Mouse (Mus musculus) erythroblast, adult 5-6 weeks (primary cell): ENCODE results near the gene Nos1ap. TPM values are rescaled to one million over a fixed set of nuclear protein-coding genes. Genes with fewer than 3 reads are reported as not detected.

Source experiments
- ATAC-seq: replicated peaks from 2 replicates; pipeline ENCODE4 v1.8.0; 2016; ENCODE audit warnings: moderate number of reproducible peaks, mild to moderate bottlenecking, moderate TSS enrichment, inconsistent platforms; ENCODE audit not compliant: poor library complexity, low FRiP score, severe bottlenecking
- total RNA-seq, 2 experiments: library from RNA; stranded (forward) in 1 of 2; stranded (reverse) in 1 of 2; fragments of 150-400 nt in 1 of 2; fragments of 200-764, 138-1000 nt in 1 of 2; gene quantifications; 2 replicates each; pipeline versions ENCODE4 v1.2.3 to v1.2.4; 2015 to 2017; ENCODE audit warnings: low replicate concordance in 2 of 2

Nos1ap gene
- 23.4 and 25.4 TPM in 2 replicates for total RNA-seq (2015; ENCODE audit: low replicate concordance)
- 22.6 and 26.9 TPM in 2 replicates for total RNA-seq (2017; ENCODE audit: low replicate concordance)

- ATAC-seq = peak; percentile 92
These were observed at the start of gene Nos1ap for GRCm38 (mm10) chr1:170589219-170590040. TSS of gene Nos1ap (minus strand) at chr1:170589861.

- no peak for ATAC-seq
These were observed 49.3 kb upstream of the Nos1ap start for GRCm38 (mm10) chr1:170638941-170639340.

- no peak for ATAC-seq
These were observed 43.2 kb upstream of the Nos1ap start for GRCm38 (mm10) chr1:170632856-170633255.

GRCm38 (mm10) chr1:170632385-170632784 is 42.7 kb upstream of the Nos1ap start:
- peak; percentile 96 for ATAC-seq

- no peak for ATAC-seq
These were observed 41.9 kb upstream of the Nos1ap start for GRCm38 (mm10) chr1:170631571-170631970.

- peak; percentile 77 for ATAC-seq
These were observed 40.8 kb upstream of the Nos1ap start for GRCm38 (mm10) chr1:170630489-170630888.

GRCm38 (mm10) chr1:170623432-170623831 is 33.8 kb upstream of the Nos1ap start:
- peak; percentile 40; the same call in 1 of the 2 replicates for ATAC-seq

- ATAC-seq = peak; percentile 98
These were observed 33.3 kb upstream of the Nos1ap start for GRCm38 (mm10) chr1:170622934-170623333.

- ATAC-seq = no peak
These were observed 30.2 kb upstream of the Nos1ap start for GRCm38 (mm10) chr1:170619686-170620374.

GRCm38 (mm10) chr1:170612968-170613872 is 23.6 kb upstream of the Nos1ap start:
- peak; percentile 57 for ATAC-seq

GRCm38 (mm10) chr1:170611631-170612030 is 22.0 kb upstream of the Nos1ap start:
- ATAC-seq = no peak

GRCm38 (mm10) chr1:170610695-170611094 is 21.0 kb upstream of the Nos1ap start:
- peak; percentile 44 for ATAC-seq

- peak; percentile 93 for ATAC-seq
These were observed 20.6 kb upstream of the Nos1ap start for GRCm38 (mm10) chr1:170610289-170610688.

GRCm38 (mm10) chr1:170609872-170610271 is 20.2 kb upstream of the Nos1ap start:
- peak; percentile 68 for ATAC-seq

GRCm38 (mm10) chr1:170608461-170609071 is 18.9 kb upstream of the Nos1ap start:
- ATAC-seq = no peak

- ATAC-seq = no peak
These were observed 17.7 kb upstream of the Nos1ap start for GRCm38 (mm10) chr1:170607231-170607917.

GRCm38 (mm10) chr1:170605228-170606001 is 15.8 kb upstream of the Nos1ap start:
- no peak for ATAC-seq

GRCm38 (mm10) chr1:170594575-170594974 is 4.9 kb upstream of the Nos1ap start:
- no peak for ATAC-seq
